Mouse (Mus musculus) small intestine, adult 2 months (tissue): ENCODE results near the gene Fmn2. TPM values are rescaled to one million over a fixed set of nuclear protein-coding genes. Genes with fewer than 3 reads are reported as not detected.

Source experiments
- H3K27ac ChIP-seq: fragments of 200-500 bp; 2 replicates; pipeline ENCODE4 v1.5.1; 2012; ENCODE audit warnings: low read depth, low read length, control low read depth, inconsistent platforms; ENCODE audit not compliant: insufficient read depth
- H3K27me3 ChIP-seq: fragments of 200-500 bp; 2 replicates; pipeline ENCODE4 v1.6.1; 2012; ENCODE audit warnings: mild to moderate bottlenecking, moderate library complexity, low read length, inconsistent platforms; ENCODE audit not compliant: control insufficient read depth, insufficient read depth
- H3K36me3 ChIP-seq: fragments of 200-500 bp; 2 replicates; pipeline ENCODE4 v1.6.1; 2012; ENCODE audit warnings: mild to moderate bottlenecking, low read length, control low read depth, inconsistent platforms; ENCODE audit not compliant: control insufficient read depth, insufficient read depth
- H3K4me1 ChIP-seq: fragments of 200-500 bp; 2 replicates; pipeline ENCODE4 v1.6.1; 2012; ENCODE audit warnings: low read length, inconsistent platforms, mixed read lengths; ENCODE audit not compliant: control insufficient read depth, insufficient read depth, insufficient read length
- H3K4me3 ChIP-seq: fragments of 200-500 bp; 2 replicates; pipeline ENCODE4 v1.5.1; 2012; ENCODE audit warnings: low read depth, mild to moderate bottlenecking, control low read depth, inconsistent platforms, low read length, moderate library complexity
- CTCF ChIP-seq: fragments of 200-500 bp; IDR thresholded peaks from 2 replicates; pipeline ENCODE4 v1.5.1; 2012; ENCODE audit warnings: low read depth, mild to moderate bottlenecking, control low read depth, inconsistent platforms, low read length, moderate library complexity, mixed read lengths; ENCODE audit not compliant: insufficient replicate concordance, insufficient read length; ENCODE audit errors: extremely low read depth
- POLR2A ChIP-seq: fragments of 200-500 bp; IDR thresholded peaks from 2 replicates; pipeline ENCODE4 v1.6.1; 2012; ENCODE audit warnings: low read depth, mild to moderate bottlenecking, control low read depth, inconsistent platforms, low read length, moderate library complexity
- WGBS: fragments of 180-500 bp; shearing (Covaris S2); methylation state at CpG from one replicate; pipeline ENCODE4 v1.1.7; 2018; 5-methylcytosine and 5-hydroxymethylcytosine counted together
- polyA plus RNA-seq: library from polyadenylated mRNA; depleted of rRNA; stranded (reverse); fragments of >200 nt; gene quantifications from 2 replicates; pipeline ENCODE4 v1.2.3, GENCODE M21; 2012; rRNA removed

Fmn2 gene
- polyA plus RNA-seq, 1 experiment, result 0.11 TPM

DNA sequence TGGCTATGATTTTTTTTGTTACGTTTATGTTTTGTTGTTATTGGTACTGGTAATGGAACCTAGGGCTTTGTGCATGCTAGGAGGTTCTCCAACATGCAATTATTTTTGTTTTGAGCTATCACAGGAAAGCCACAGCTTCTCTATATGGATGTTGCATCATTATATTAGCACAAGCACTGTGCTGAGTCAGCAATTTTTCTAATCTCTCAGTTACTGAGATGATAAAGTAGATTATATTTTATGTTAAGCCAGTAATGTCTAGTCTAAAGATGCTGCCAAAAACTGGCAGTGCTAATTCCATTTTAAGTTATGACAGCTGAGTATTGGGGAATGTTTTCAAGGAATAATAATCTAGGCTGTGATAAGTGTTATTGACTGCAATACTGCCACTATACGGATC is 287.0 kb downstream of the Fmn2 start:
- H3K4me1 ChIP-seq, result no peaks in the 10 kb centered on the region
- no peaks in the 10 kb centered on the region for H3K36me3 ChIP-seq
- no peak overlapping the region for H3K27ac ChIP-seq
- TF ChIP-seq CTCF (no peak), POLR2A (no peak)
- no peak overlapping the region for H3K4me3 ChIP-seq
- H3K27me3 ChIP-seq, result no peaks in the 10 kb centered on the region
- 81% methylated on average over 2 of the region's 2 CpGs for WGBS

DNA sequence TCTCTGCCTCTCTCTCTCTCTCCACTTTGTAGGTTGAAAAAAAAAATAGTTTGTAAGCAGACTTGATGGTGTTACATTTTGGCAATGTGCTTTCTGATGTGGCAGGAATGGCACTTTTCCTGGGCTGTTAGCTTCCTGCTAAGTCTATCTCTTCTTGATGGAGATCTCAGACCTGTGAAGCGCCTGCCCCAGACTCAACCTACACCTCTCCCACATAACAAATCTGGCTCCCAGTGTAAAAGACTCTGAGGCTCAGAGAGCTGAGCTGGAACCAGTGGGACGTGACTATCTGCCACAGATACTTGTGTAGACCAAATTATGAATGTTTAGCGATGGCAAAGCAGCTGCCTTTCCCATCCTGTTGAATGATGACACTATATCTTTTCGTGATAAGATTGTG is 310.2 kb downstream of the Fmn2 start:
- Histone ChIP-seq H3K36me3 (no peaks in the 10 kb centered on the region), H3K4me3 (no peak overlapping the region), H3K27ac (no peak overlapping the region), H3K27me3 (no peaks in the 10 kb centered on the region), H3K4me1 (no peaks in the 10 kb centered on the region)
- WGBS, result 67% methylated on average over 4 of the region's 4 CpGs
- TF ChIP-seq CTCF (no peak), POLR2A (no peak)

DNA sequence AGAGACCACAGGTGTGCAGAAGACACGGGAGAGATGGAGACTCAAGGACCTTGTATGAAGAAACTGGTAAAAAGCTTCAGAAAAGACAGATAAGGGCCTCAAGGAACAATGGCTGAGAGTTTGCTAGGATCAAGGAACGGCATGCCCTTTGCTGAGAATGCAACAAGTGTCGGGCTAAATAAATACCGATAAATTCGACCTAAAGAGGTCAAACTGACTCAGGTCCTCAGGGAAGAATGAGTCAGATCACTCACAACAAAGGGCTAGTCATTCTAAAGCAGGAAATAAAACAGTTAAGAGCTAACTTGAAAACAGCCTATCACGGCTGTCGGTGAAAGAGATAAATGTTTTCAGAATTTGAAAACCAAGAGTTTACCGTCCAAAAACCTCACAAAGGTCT is 324.9 kb downstream of the Fmn2 start:
- 21% methylated on average over 8 of the region's 8 CpGs for WGBS
- no peaks in the 10 kb centered on the region for H3K27me3 ChIP-seq
- no peaks in the 10 kb centered on the region for H3K4me1 ChIP-seq
- TF ChIP-seq POLR2A (no peak), CTCF (no peak)
- H3K36me3 ChIP-seq, result no peaks in the 10 kb centered on the region
- no peak overlapping the region for H3K4me3 ChIP-seq
- H3K27ac ChIP-seq, result no peak overlapping the region

GRCm38 (mm10) chr1:174836861-174837260 is 335.2 kb downstream of the Fmn2 start:
- no peak overlapping the region for H3K27ac ChIP-seq
- H3K4me3 ChIP-seq, result no peak overlapping the region
- no peaks in the 10 kb centered on the region for H3K36me3 ChIP-seq
- no peaks in the 10 kb centered on the region for H3K4me1 ChIP-seq
- 95% methylated on average over 23 of the region's 23 CpGs for WGBS
- TF ChIP-seq POLR2A (no peak), CTCF (no peak)
- no peaks in the 10 kb centered on the region for H3K27me3 ChIP-seq

DNA sequence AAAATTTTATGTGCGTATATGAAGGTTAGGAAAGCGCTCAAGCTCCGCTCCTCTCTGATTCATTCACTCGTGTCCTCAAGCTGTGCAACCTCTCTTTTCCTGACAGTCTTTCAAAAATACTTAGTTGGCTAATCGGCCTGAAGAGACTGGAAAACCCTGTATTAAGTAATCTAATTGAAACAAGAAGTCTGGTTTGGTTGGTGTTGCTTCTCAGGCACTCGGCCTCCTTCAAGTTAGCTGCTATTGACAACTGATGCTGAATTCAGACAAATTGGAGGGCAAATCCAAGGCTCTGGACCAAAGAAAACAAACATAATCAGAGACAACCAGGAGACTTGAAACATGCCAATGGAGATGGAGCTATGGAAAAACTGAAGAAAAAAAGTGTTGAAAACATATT is 343.2 kb downstream of the Fmn2 start:
- no peak for TF ChIP-seq CTCF
- no peak for TF ChIP-seq POLR2A
- Histone ChIP-seq H3K4me1 (no peaks in the 10 kb centered on the region), H3K4me3 (no peak overlapping the region), H3K27me3 (no peaks in the 10 kb centered on the region), H3K27ac (no peak overlapping the region), H3K36me3 (no peaks in the 10 kb centered on the region)
- 86% methylated on average over 6 of the region's 6 CpGs for WGBS

- WGBS, result 26% methylated on average over 2 of the region's 2 CpGs
- Histone ChIP-seq H3K27ac (no peak overlapping the region), H3K4me3 (no peak overlapping the region), H3K4me1 (no peaks in the 10 kb centered on the region), H3K36me3 (no peaks in the 10 kb centered on the region), H3K27me3 (no peaks in the 10 kb centered on the region)
- no peak for TF ChIP-seq CTCF
- no peak for TF ChIP-seq POLR2A
Observed at GRCm38 (mm10) chr1:174856188-174856587, 354.6 kb downstream of the Fmn2 start.

GRCm38 (mm10) chr1:174860407-174861118 is 358.9 kb downstream of the Fmn2 start:
- no peaks in the 10 kb centered on the region for H3K36me3 ChIP-seq
- TF ChIP-seq POLR2A (no peak), CTCF (no peak)
- H3K27me3 ChIP-seq, result no peaks in the 10 kb centered on the region
- H3K4me1 ChIP-seq, result no peaks in the 10 kb centered on the region
- WGBS, result 77% methylated on average over 10 of the region's 10 CpGs
- H3K27ac ChIP-seq, result no peak overlapping the region
- H3K4me3 ChIP-seq, result no peak overlapping the region

Other genes with a start within 250 kb of the Fmn2 start
- gene Olfr419, start 249.8 kb upstream of the Fmn2 start, polyA plus RNA-seq, result not detected in 2 replicates
- 1.2 and 3.5 TPM in 2 replicates for gene Mptx1, start 171.3 kb upstream of the Fmn2 start, polyA plus RNA-seq
- not detected in 2 replicates for gene Olfr417, start 136.7 kb upstream of the Fmn2 start, polyA plus RNA-seq
- gene Olfr248, start 110.8 kb upstream of the Fmn2 start, polyA plus RNA-seq, result not detected in 2 replicates
- not detected in 2 replicates for gene Olfr414, start 77.8 kb upstream of the Fmn2 start, polyA plus RNA-seq
- not detected in 2 replicates for gene Olfr220, start 59.7 kb upstream of the Fmn2 start, polyA plus RNA-seq